Mouse (Mus musculus): Measurements from ENCODE around the gene Ggps1. TPM values are rescaled to one million over a fixed set of nuclear protein-coding genes. Genes with fewer than 3 reads are reported as not detected.
A peak's percentile ranks its signal among the peaks of the same experiment; 100 is the strongest.

Gene Ggps1
- polyA plus RNA-seq (2012; fragmentation: generic; extraction: Trizol): 8.6 TPM
- long read RNA-seq, experiment 1, full-length matches to known transcripts: 13 of 20 reads
- long read RNA-seq, experiment 1, partial matches to known transcripts: 1 of 20 reads
- long read RNA-seq, experiment 1, other reads (novel, unspliced or antisense): 6 of 20 reads
- long read RNA-seq, experiment 2, full-length matches to known transcripts: 45 of 60 reads
- long read RNA-seq, experiment 2, partial matches to known transcripts: 4 of 60 reads
- long read RNA-seq, experiment 2, other reads (novel, unspliced or antisense): 11 of 60 reads

- H3K79me2 ChIP-seq (ENCODE audit: control insufficient read depth, insufficient read depth): peaks cover 89% of the 10 kb centered on the region
These were observed at the start of gene Ggps1, which contains the start of gene Arid4b for GRCm38 (mm10) chr13:14063013-14063941. TSS of gene Ggps1 (minus strand) at chr13:14063488. TSS of gene Arid4b (plus strand) at chr13:14063232.

DNA sequence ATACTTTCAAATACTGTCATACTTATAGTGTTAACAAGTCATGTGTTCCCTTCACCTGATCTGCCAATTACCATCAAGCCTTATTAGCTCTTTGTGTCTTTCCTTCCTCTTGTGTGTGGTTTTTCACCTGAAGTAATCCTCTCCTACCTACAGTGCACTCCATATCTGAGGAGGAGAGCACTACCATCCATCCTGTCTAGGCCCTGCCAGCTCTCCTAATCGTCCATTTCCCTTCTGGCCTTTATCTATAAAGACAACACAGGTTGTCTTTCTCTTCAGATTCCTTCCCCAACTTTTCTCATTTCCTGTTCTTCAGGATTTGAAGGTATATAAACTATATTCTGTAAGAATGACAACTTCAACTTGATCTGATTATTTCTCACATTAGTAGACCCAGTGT, 47.9 kb upstream of the Ggps1 start:
- Histone ChIP-seq H3K79me3 (ENCODE audit: low read depth) (peaks cover 37% of the 10 kb centered on the region), H3K36me3 (ENCODE audit: control insufficient read depth, insufficient read depth) (no peaks in the 10 kb centered on the region), H3K79me2 (ENCODE audit: control insufficient read depth, insufficient read depth) (peaks cover 72% of the 10 kb centered on the region), H3ac (ENCODE audit: control insufficient read depth, insufficient read length, low read depth) (no peak overlapping the region), H3K4me3 (ENCODE audit: insufficient read depth, poor library complexity, severe bottlenecking) (no peak overlapping the region), H3K27me3 (ENCODE audit: control insufficient read depth, insufficient read depth, insufficient read length) (no peaks in the 10 kb centered on the region)
- TF ChIP-seq MAX (IDR thresholded peaks at IDR 0.05) (no peak), MYOG (IDR thresholded peaks at IDR 0.05; ENCODE audit: control insufficient read depth, extremely low read depth, insufficient read length) (no peak)

More at GRCm38 (mm10) chr13:14063013-14063941, at the start of gene Ggps1, which contains the start of gene Arid4b:
- Histone ChIP-seq H3K36me3 (ENCODE audit: control insufficient read depth, insufficient read depth) (peaks cover 19% of the 10 kb centered on the region), H3K27me3 (ENCODE audit: control insufficient read depth, insufficient read depth, insufficient read length) (no peaks in the 10 kb centered on the region), H3K4me3 (ENCODE audit: insufficient read depth, poor library complexity, severe bottlenecking) (peak within 1 kb of the TSS; percentile 84), H3K79me3 (ENCODE audit: low read depth) (peaks cover 63% of the 10 kb centered on the region), H3ac (ENCODE audit: control insufficient read depth, insufficient read length, low read depth) (peak within 1 kb of the TSS; percentile 96)
- no peak for TF ChIP-seq CTCF (IDR thresholded peaks at IDR 0.05; ENCODE audit: control insufficient read depth, insufficient read depth, insufficient read length)
- TF ChIP-seq MAX (IDR thresholded peaks at IDR 0.05): peak; percentile 47

DNA sequence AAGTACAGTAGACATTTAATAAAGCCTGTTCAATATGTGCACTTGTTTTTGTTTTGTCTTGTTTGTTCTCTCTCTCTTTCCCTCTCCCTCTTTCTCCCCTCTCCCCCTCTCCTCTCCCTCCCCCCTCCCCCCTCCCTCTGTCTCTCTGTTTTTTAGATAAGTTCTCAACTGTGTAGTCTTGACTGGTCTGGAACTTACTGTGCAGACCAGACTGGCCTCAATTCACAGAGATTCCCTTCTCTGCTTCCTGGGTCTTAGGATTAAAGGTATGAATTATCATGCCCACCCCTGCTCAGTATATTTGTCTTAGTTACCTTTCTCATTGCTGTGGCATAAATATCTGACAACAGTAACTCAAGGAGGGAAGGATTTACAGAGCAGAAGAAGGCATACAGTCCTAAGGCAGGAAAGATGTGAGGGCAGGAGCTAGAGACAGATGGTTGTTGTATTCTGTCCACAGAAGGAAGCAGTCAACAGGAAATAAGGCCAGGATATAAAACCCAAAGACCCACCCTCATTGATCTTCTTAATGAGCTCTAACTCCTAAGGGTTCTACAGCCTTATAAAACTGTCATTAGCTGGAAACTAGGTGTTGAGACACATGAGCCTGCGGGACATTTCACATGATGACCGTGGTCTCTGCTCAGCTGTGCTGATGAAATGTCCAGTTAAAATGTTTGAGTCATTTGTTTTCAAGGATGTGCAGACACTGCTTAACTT, 47.0 kb upstream of the Ggps1 start:
- no peaks in the 10 kb centered on the region for H3K27me3 ChIP-seq (ENCODE audit: control insufficient read depth, insufficient read depth, insufficient read length)
- peaks cover 65% of the 10 kb centered on the region for H3K79me2 ChIP-seq (ENCODE audit: control insufficient read depth, insufficient read depth)
- H3K79me3 ChIP-seq (ENCODE audit: low read depth): peaks cover 30% of the 10 kb centered on the region
- no peak overlapping the region for H3ac ChIP-seq (ENCODE audit: control insufficient read depth, insufficient read length, low read depth)
- TF ChIP-seq CTCF (IDR thresholded peaks at IDR 0.05; ENCODE audit: control insufficient read depth, insufficient read depth, insufficient read length) (no peak), MAX (IDR thresholded peaks at IDR 0.05) (no peak), MYOD1 (IDR thresholded peaks at IDR 0.05; ENCODE audit: control insufficient read depth, insufficient read length, low read depth) (no peak), CEBPB (IDR thresholded peaks at IDR 0.05; ENCODE audit: low read depth) (no peak), FOSL1 (IDR thresholded peaks at IDR 0.05; ENCODE audit: insufficient read depth, low read length, poor library complexity, severe bottlenecking) (no peak), USF1 (IDR thresholded peaks at IDR 0.05; ENCODE audit: low read depth) (no peak), MYOG (IDR thresholded peaks at IDR 0.05; ENCODE audit: control insufficient read depth, extremely low read depth, insufficient read length) (no peak)
- H3K36me3 ChIP-seq (ENCODE audit: control insufficient read depth, insufficient read depth): no peaks in the 10 kb centered on the region
- H3K4me3 ChIP-seq (ENCODE audit: insufficient read depth, poor library complexity, severe bottlenecking): no peak overlapping the region

- no peak overlapping the region for H3ac ChIP-seq (ENCODE audit: control insufficient read depth, insufficient read length, low read depth)
- H3K4me3 ChIP-seq (ENCODE audit: insufficient read depth, poor library complexity, severe bottlenecking): no peak overlapping the region
- peaks cover 36% of the 10 kb centered on the region for H3K79me3 ChIP-seq (ENCODE audit: low read depth)
- H3K27me3 ChIP-seq (ENCODE audit: control insufficient read depth, insufficient read depth, insufficient read length): no peaks in the 10 kb centered on the region
- peaks cover 71% of the 10 kb centered on the region for H3K79me2 ChIP-seq (ENCODE audit: control insufficient read depth, insufficient read depth)
- H3K36me3 ChIP-seq (ENCODE audit: control insufficient read depth, insufficient read depth): no peaks in the 10 kb centered on the region
- TF ChIP-seq MAX (IDR thresholded peaks at IDR 0.05) (no peak), CEBPB (IDR thresholded peaks at IDR 0.05; ENCODE audit: low read depth) (no peak), MYOD1 (IDR thresholded peaks at IDR 0.05; ENCODE audit: control insufficient read depth, insufficient read length, low read depth) (no peak), USF1 (IDR thresholded peaks at IDR 0.05; ENCODE audit: low read depth) (no peak), CTCF (IDR thresholded peaks at IDR 0.05; ENCODE audit: control insufficient read depth, insufficient read depth, insufficient read length) (no peak), FOSL1 (IDR thresholded peaks at IDR 0.05; ENCODE audit: insufficient read depth, low read length, poor library complexity, severe bottlenecking) (no peak), MYOG (IDR thresholded peaks at IDR 0.05; ENCODE audit: control insufficient read depth, extremely low read depth, insufficient read length) (no peak)
These were observed 39.7 kb upstream of the Ggps1 start for GRCm38 (mm10) chr13:14103026-14103425.

DNA sequence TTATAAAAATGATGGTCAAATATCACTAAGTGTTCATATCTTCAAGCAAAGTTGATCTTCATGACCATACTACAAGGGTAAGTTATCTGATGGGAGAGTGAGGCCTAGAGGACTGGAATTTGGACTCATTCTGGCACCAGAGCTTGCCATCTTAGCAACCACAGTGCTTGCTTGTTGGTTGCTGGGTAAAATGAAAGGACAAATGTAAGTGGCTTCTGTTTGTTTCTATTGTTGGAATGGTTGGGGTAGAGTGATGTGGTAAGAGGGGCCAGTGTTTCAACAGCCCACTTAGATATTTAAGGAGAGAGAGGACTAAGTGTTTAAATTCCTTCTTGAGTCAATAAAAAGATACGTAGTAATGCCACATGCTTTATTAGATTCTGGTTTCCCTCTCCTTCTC, 25.4 kb upstream of the Ggps1 start:
- Histone ChIP-seq H3K79me3 (ENCODE audit: low read depth) (peaks cover 58% of the 10 kb centered on the region), H3K27me3 (ENCODE audit: control insufficient read depth, insufficient read depth, insufficient read length) (no peaks in the 10 kb centered on the region), H3K36me3 (ENCODE audit: control insufficient read depth, insufficient read depth) (no peaks in the 10 kb centered on the region), H3K4me3 (ENCODE audit: insufficient read depth, poor library complexity, severe bottlenecking) (no peak overlapping the region), H3K79me2 (ENCODE audit: control insufficient read depth, insufficient read depth) (peaks cover 86% of the 10 kb centered on the region), H3ac (ENCODE audit: control insufficient read depth, insufficient read length, low read depth) (no peak overlapping the region)
- TF ChIP-seq CTCF (IDR thresholded peaks at IDR 0.05; ENCODE audit: control insufficient read depth, insufficient read depth, insufficient read length) (no peak), USF1 (IDR thresholded peaks at IDR 0.05; ENCODE audit: low read depth) (no peak), FOSL1 (IDR thresholded peaks at IDR 0.05; ENCODE audit: insufficient read depth, low read length, poor library complexity, severe bottlenecking) (no peak), MYOG (IDR thresholded peaks at IDR 0.05; ENCODE audit: control insufficient read depth, extremely low read depth, insufficient read length) (no peak), MYOD1 (IDR thresholded peaks at IDR 0.05; ENCODE audit: control insufficient read depth, insufficient read length, low read depth) (no peak), CEBPB (IDR thresholded peaks at IDR 0.05; ENCODE audit: low read depth) (no peak), MAX (IDR thresholded peaks at IDR 0.05) (no peak)
